Mouse (Mus musculus) heart, postnatal 4 days (tissue): ENCODE results near the gene Fstl4. TPM values are rescaled to one million over a fixed set of nuclear protein-coding genes. Genes with fewer than 3 reads are reported as not detected.
A peak's percentile ranks its signal among the peaks of the same experiment; 100 is the strongest.

Experiments
- DNase-seq: peaks from one replicate; pipeline ENCODE4 v3.0.0; 2021
- total RNA-seq, 2 experiments: library from RNA; stranded (reverse); gene quantifications; 2 replicates each; pipeline ENCODE4 v1.2.3; 2021

The Fstl4 gene
- total RNA-seq, 2 experiments from 2014 or later = 16.6 to 17.4 TPM

DNA sequence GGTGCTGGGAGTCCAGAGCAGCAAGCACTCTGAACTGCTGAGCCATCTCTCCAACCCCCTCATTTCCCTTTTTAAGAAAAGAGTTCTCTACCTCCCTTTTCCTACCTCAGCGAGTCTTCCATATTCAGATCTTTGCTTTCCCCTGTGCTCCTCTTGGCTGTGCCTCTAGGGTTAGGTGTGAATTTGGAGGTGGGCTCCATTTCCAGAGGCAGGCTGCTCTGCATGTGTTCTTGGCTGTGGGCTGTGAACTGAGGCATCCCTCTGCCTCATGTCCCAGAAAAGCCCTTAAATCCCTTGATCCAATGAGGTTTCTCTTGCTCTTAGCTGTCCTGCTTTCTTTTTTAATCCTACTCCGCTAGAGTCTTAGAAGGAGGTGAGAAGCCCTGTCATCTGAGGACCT is 151.2 kb downstream of the Fstl4 start:
- no peak for DNase-seq

DNA sequence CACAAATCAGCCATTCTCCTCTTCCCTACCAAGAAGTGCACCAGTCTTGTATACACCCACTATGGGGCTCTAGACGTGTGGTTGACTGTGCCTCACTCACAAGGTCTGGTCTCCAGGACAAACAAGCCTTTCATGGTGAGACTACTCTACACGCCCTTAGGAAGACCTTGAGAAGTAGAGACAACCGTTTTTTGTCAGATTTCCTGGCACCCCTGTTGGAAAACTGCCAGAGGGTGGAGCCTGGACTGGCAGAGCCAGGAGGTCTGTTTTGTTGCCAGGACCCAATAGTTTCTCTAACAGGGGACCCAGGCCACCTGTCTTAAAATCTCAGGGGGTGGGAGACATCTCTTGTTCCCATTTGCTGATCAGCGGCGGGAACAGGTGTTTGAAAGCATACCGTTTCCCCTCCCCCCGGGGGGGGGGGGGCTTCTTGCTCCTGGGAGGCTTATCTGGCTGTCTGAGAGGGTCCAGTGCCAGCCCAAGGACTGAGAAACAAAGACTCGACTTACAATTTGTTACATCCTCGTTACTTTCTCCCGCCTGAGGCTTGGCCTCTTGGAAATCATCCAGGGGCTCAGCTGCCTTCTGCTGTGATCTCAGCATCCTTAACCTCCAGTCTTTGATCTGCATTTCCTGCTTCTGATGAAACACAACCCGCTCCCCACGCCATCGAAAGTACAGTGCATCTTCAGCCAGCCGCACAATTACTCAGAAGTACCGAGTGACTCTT is 155.0 kb downstream of the Fstl4 start:
- peak; percentile 41 for DNase-seq

DNA sequence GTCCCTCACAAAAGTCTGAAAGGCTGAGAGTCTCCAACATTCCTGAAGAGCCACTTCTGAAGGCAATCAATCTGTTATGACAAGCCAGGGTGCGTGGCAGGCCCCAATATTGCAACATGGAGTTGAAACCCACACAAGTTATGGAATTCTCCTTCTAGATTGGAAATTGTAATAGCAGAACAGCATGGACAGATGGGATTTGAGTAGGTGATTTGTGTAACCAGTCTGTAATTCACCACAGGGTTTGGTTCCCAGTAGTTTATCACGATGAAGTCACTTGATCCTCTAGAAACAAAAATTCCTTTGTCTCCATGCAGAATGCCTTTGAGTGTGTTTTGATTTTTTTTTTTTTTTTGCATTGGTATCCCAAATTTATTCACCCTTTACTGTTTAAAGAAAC is 159.8 kb downstream of the Fstl4 start:
- DNase-seq = no peak

DNA sequence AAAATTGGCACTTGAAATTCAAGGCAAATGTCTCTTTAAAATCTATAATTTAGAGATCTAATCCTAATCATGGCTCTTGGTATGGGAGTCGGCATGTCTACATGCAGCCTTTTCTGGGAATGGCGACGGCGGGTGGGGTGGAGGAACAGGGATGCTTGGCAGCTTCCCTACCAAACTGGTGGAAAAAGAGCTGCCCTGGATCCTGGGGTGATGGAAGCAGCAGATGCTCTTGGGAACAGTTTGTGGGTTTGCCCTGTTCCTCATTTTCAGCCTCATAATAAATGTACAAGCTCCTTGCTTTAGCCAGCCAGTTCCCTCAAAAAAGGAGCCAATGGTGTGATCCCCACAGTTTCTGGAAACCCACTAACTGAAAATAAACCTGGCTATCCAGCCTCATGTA is 163.9 kb downstream of the Fstl4 start:
- DNase-seq = no peak

DNA sequence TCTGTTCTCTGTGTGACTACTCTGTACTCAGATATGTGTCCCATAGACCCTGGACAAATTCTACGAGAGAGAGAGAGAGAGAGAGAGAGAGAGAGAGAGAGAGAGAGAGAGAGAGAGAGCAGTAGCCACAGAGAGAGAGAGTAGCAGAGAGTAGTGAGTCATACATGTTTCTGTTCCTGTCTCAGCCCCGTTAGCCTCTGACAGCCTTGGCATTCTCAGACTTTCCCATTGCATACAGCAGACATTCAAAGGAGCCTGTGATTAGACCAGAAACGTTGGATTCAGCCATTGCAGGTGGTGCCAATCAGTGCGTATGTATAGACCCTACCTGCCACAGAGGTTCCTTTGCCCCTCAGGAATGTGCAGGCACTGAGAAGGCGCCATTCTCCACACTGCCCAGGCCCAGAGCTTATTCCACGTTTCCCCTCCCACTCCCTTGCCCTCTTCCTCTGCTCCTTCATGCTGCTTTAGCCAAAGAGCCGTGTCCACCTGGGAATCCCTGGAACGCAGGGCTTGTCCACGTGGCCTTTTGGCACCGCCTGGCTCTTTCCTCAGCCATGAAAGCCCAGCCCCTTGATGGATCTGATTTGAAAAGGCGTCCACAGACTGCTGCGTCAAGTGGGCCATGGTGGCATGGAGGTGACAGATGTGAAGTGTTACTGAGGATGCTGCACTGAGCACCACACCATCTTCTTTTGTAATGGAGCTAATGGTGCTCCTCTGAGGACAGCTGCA is 175.1 kb downstream of the Fstl4 start:
- no peak for DNase-seq

DNA sequence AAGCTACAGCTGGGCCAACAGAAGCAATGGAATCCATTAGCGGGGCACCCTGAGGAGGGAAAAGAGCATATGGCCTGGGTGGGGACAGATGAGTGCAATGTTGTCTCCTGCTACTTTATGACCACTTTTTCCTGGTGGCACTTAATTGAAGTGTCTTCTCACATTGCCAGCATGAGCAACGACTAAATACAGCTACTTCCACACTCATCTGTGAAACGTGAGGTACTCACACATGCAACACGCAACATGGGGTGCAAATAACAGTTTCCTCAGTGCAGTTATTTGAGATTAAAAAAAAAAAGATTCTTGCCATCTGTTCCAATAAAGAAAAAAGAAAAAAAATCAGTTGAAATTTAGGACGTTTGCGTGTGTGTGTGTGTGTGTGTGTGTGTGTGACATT is 178.5 kb downstream of the Fstl4 start:
- DNase-seq = no peak

DNA sequence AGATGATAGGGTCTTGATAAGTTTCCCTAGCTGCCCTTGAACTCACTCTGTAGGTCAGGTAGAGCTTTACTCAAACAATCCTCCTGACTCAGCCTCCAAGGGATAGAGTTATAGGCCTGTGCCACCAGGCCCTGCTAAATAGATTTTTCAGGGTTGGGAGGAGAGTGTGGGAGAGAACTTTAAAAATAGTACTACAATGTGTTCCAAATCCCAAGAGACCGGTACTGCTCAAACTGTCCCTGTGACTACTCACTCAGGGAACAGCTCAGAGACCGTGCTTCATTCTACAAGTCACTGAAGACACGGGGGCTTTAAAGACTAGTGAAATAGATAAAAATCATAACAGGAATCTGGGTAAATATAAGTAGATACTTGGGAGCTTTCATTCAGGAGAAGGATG is 190.6 kb downstream of the Fstl4 start:
- DNase-seq = no peak

DNA sequence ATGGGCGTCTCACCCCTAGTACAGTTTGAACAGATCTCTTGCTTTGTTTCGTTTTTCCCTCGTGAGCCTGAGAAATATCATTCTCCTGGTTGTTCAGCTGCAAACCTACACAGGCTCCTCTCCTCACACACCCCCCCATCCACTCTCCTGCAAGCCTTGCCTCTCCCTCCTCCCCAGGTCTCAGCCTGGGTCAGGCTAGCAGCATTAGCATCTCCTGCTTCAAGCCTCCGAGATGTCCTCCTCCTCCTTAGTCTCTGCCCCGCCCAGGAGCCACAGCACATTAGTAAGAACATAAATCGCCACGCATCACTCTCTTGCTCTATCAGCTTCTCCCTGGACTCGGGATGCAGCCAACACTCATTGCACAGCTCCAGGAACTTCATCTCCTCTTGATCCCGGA is 204.4 kb downstream of the Fstl4 start:
- DNase-seq = no peak

DNA sequence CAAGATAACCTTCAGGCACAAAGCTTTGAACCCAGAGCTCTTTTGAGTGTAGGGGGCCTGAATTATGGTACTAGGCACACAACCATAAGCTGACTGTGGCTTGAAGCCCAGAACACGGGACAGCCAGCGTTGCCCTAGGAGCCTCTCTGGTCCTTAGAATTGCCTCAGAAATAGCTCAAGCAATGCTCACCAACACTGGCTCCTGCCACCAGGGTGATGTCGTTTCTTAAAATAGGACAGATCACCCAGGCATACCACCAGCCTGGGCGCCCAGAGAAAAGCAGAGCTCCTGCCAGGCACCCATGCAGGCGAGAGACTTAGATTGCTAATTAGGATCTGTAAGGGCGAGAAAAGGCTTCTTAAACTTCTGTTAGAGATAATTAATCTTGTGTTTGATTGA is 206.0 kb downstream of the Fstl4 start:
- DNase-seq = peak; percentile 59

DNA sequence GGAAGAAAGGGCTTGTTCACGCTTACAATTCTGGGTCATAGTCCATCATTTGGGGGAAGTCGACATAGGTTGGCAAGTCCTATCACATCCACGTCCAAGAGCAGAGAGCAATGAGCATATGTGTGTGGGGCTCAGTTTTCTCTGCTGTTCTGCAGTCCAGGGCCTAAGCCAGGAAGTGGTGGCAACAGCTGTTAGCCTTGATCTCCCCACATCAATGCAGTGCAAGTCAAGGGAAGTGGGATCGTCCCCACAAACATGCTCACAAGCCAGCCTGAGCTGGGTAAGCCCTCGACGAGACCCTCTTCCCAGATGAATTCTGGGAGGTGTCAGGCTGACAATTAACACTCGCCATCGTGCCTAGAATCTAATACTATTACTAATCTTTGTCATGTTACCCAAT is 222.6 kb downstream of the Fstl4 start:
- no peak for DNase-seq

DNA sequence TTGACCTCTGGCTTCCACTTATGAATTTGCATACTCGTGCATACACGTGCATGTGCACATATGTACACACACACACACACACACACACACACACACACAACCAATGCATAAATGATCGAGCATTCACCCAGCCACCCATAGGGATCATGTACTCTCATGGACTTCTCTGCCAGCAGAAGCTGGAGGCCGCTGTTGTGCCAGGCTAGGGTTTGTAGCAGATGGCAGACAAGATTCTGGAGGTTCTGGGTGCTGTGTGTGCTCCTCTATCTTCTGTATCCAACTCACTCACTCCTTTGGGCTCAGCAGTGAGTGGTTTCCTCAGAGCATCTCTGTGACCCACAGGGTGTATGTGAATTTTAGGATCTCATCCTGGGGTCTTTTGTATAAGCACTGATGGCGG is 230.3 kb downstream of the Fstl4 start:
- DNase-seq = no peak

DNA sequence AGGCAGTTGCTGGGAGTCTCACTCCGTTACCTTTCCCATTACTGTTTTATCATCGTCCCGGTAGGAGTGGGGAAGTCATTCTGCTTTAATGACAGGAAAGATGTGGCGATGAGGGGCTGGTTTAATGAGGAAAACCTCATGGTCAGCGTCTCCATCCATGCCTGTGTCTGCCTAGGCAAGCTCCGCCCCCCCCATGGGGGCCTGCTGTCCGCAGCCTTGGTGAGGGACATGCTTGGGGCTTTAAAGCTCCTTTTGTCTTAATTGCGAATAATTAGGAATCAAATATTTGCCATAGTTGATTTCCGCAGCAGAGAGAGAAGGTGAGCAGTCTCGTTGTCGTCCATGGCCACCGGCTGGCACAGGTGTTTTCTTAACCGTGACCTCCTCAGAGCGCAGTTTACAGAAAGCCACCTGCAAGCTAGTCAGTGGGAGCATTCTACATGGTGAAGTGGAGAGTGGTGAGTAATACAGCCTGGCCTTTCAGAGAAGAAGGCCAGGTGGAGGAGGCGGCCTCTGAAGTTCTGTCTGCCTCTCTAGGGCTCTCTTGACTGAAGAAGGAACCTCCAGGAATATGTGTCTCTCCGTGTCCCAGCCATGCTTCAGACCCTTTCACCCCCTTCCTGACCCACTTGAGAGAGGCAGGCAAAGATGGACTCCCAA is 232.1 kb downstream of the Fstl4 start:
- no peak for DNase-seq

DNA sequence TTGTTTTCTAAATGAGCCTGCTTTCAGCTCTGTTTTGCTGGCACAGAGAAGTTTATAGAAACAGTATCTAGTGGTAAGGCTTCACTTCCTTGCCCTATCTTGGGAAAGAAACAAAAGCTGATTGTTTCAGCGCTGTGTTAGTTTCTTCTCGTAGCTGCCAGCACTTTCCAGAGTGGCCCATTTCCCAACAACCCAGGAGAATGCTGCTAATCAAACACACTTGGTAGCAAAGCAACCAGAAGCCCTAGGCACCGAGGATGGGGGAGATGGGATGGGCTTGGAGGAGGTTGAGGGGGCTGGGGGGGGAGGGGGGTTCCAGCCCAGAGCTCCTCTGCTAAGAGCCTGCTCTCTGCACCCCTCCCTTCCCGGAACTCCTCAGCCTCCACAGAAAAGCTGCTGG is 233.0 kb downstream of the Fstl4 start:
- DNase-seq = no peak

DNA sequence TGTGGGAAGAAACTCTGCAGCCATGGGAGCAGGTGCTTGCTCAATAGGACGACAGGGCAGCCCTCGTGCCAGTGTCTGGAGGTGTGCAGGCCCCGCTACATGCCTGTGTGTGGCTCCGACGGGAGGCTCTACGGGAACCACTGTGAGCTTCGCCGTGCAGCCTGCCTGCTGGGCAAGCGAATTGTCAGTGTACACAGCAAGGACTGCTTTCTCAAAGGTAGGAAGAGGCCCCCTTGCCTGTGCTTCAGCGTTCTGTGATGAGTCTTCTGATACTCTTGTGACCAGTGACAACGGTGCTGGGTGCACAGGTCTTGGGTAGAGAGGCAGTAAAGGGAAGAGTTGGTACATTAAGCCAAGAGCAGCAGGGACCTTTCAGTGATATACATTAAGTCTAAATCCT is 235.8 kb downstream of the Fstl4 start:
- no peak for DNase-seq

DNA sequence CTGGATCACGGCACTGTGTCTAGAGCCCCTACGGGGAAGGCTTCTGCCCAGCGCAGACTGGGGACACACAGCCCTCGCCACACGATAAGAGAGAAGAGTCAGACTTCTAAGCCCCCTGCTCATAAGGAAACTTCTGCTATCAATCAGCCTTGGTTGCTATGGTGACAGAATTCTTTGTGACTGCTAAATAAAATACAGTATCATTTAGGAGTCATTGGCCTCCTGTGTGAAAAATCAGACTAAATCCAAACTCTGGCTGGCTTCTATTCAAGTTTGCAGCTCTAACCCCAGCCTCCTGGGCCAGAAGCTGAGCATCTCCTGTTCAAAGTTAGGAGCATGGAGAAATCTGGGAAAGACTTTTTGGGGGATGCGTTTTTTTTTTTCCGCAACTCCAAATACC is 238.9 kb downstream of the Fstl4 start:
- DNase-seq = no peak

DNA sequence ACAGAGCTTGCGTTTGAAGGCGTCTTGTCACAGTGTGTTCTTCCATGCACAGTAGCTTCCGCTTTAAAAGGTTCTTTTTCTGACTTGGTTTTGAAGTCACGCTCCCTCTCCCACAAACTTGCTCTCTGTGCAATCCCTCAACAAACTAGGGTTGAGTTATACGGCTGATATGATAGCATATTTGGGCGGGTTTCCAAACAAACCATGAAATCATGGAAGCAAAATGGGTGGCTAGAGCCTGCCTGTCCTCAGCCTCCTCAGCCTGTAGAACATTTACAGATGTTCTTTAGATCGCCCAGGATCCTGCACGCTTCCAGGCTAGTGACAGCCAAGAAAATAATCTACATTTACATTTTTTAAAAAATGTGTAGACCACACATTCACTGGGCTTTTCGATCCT is 239.4 kb downstream of the Fstl4 start:
- DNase-seq = peak; percentile 20

DNA sequence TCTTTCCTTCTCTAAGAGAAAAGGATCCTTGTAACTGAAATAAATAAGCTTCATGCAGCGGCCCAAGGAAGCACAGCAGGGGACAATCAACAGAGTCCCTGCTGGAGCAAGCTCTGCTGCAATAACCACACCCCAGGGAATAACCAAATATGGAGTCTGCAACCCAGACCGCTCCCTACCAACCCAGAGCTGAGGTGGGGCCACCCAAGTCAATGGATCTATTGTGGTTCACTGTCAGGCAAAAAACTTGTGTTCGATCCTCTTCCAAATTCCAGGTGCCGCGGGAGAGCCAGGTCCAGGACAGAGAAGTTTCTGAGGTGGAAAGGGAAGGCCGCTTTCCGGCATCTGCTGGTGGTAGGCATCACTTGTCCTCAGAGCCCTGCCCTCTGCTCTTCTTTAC is 245.2 kb downstream of the Fstl4 start:
- DNase-seq = no peak

DNA sequence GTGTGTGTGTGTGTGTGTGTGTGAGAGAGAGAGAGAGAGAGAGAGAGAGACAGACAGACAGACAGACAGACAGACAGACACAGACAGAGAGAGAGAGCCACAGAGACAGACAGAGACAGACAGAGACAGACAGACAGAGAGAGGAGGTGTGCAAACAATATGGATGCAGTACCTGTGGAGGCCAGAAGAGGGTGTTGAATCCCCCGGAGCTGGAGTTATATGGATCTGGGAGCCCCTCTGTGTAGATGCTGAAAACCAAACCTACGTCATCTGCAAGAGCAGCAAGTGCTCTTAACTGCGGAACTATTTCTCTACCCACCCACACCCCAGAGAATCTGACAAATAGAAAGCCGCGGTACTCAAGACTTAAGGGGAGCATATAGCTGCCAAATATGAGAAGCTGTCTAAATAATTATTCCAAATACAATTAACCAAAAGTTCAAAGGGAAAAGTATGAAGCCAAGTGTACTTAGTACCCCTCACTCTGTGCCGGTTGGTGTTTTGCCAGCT is 247.6 kb downstream of the Fstl4 start:
- DNase-seq = no peak

DNA sequence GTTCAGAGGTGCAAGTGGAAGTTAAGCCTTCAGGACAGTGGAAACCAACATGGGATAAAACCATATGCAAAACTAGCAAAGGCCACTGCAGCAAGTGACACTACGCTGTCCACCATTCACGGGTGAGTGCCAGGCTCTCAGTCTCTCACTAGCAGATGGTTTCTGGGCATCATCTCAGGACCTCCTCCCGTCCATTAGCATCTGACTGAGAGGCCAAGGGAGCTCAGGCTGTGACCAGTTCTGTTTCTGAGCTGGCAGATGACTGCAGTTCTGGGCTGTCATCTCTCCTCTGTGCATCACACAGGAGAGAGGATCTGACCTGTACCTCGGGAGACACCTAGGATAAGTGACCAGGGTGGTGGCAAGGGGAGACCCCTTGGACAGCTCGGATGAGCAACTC is 249.5 kb downstream of the Fstl4 start:
- DNase-seq = no peak

DNA sequence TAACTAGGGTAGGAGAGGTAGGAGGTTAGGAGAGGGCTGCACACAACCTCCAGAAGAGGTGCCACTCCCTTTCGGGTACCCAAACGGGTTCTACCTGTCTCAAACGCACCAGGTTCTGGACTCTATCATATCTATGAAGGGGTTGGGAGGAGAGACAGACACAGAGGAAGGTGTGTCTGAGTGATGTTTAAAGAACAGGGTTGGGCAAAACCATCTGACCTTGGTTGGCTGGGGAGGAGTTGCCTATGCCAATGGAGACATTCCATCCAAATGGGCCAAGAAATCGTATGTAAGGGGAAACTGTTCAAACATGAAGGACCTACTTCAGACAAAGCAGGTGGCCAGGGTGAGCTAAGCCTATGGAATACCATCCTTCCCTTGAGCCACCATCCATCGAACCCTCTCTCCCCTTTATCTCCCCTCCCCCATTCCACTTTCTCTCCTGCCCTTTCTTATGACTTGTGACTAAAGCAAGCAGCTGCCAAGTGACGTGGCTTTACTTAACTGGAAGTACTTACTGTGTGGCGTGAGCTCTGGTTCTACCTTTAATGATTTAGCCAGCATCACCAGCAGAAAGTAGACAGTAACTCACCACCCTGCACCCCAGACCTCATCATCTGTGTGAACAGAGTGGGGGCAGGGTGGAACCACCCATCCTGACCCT is 252.1 kb downstream of the Fstl4 start:
- DNase-seq = no peak

DNA sequence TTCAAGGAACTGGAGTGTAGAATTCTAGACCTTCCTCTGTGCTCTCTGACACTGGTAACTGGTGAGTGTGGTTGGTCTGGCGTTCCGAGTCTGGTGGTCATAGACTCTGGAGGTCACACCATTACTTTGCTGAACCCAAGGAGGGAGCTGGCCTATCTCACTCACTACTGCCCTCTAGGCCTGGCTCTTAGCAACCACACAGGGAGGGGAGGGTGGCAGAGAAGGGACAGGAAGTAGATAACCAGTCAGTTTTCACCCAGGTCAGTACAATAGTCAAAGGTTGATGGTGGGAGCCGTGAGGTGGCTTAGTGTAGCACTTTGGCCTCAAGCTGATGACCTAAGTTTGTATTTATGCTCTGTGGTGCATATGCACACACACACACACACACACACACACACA is 255.1 kb downstream of the Fstl4 start:
- DNase-seq = no peak

DNA sequence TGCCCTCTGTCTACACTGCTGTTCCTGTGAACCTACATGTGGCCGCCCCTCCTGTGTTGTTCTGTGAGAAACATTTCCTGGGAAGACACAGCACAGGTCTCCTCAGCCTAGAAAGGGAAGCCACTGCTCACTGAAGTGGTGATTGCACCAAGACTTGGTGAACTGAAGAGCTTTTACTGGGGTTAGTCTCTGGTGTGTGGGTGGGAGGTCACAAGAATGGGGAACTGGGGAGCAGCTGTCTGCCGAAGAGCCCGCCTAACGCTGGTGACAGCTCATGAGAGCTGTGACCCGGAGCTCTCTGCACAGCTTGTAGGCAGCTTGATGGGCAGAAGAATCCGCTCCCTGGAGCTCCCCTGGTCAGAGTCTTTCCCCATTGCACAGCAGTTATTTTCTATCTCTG is 260.0 kb downstream of the Fstl4 start:
- no peak for DNase-seq

DNA sequence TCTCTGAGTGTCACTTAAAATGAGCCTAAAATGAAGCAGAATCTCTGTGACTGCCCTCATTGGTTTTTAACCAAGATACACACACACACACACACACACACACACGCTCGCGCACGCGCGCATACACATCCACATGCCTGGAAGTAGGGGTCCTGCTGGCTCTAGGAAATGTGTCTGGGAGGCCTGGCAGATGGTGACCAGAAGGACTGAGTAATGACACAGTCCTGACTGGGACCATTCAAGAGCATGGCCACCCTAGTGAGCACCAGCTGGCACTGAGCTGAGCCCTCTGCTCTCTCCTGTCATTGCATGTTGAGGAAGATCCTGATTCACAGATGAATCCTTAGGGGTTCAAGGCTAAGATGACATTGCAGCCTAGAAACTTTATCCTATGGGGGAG is 261.3 kb downstream of the Fstl4 start:
- DNase-seq = no peak
